Mouse (Mus musculus) lung, postnatal 10 days (tissue): ENCODE data around the gene Pkhd1.
A peak's percentile ranks its signal among the peaks of the same experiment; 100 is the strongest.
"Not testable (repeated sequence)": the region's sequence is repeated elsewhere in the genome, so short reads cannot be mapped to it uniquely, and the experiment has no call there.

Experiments used
- DNase-seq: peaks from one replicate; pipeline ENCODE4 v3.0.0; 2021

Pkhd1 gene

DNA sequence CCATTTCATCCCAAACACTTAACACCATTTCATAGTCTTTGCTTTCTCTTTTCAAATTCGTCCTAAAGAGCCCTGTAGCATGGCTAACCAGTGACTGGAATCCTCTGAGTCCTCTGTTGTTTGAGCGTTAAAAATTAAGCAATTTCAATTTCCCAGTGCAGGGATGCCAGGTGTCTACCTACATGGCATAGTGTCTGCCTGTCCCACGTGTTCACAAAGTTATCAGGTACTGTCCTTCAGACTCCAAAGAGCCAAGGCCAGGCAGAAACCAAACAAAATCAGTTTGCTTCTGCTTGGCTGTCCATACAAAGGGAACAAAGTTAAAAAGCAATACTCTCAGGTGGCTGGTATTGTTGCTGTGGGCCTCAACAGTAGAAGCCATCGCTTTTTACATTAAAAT lies 136.0 kb downstream of the Pkhd1 start:
- no peak for DNase-seq

DNA sequence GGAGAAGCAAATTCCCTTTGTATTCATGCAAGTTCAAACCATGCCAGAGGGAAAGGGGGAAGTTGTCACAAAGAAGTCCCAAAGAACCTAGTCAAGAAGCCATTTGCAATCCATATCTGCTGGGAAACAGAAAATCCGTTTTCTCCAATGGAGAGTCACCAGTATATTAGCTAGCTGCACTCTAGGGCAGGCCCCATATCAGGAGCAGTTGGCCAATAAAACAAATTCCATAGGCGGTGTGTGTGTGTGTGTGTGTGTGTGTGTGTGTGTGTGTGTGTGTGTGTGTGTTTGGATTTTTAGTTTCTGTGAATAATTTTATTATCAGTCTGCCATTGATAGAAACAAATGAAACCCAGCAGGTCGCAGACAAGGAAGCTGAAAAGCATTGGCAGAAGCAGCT lies 139.2 kb downstream of the Pkhd1 start:
- no peak for DNase-seq

DNA sequence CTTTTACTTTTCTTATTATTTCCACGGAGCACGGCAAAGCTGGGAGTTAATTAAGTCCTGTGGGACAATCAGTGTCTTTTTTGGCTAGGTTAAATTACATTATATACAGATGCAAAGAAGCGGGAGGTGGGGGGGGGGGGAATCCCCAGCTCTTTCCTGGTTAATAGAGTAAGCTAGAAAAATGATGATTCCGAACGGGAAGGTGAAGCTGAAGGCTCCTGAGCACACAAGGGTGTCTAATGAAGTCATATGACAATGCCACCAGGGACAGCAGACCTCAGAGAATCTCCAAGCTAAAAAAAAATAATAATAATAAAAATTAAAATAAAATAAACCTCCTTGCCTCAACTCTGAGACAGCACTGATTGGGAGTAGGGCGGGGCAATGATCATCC lies 139.6 kb downstream of the Pkhd1 start:
- no peak for DNase-seq

DNA sequence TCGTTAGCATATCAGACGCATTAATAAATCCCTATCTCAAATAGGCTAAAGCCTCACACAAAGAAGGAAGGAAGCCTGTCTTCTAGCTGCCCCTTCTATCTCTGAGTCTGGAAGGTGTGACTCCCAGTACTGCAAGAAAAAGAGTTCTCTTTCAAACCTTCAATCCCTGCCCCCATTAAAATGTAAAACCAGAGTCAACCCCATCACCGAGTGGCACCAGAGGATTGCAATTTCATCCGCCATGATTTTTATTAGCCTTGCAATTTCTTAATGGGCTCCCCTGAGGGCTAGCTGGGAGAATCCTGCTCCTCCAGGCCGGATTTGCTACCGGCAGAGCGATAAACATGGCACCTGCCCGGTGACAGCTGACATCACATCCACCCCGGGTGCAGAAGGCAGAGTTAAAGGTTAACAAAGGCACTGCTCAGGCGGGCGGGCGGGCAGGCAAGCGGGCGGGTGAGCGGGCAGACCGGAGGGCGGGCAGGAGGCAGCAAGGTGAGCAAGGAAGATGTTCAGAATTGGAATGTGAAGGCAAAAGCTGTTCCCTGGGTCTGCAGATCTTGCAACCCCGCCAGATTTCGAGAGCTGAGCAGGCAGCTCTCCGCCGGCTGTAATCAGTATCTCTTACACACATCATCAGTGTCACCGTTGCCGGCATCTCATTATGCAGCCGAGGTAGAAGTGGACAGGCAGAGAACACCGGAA lies 140.2 kb downstream of the Pkhd1 start:
- no peak for DNase-seq

DNA sequence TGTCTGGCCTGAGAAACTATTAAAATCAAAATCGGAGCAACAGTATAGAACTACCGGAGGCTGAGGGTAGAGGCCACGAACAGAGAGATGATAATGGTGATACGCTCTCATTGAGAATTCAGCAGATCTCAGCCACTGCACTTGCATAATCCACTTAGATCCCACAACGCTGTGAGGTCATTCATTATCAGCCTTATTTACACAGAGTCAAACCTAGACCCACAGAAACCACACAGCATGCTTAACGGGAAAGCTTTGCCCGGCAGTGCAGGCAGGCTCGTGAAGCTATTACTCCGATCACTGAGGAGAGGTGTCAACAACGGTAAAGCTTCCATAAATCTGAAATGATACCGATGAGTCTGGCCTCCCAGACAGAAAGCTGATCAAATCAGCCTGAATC lies 147.1 kb downstream of the Pkhd1 start:
- DNase-seq, result no peak

DNA sequence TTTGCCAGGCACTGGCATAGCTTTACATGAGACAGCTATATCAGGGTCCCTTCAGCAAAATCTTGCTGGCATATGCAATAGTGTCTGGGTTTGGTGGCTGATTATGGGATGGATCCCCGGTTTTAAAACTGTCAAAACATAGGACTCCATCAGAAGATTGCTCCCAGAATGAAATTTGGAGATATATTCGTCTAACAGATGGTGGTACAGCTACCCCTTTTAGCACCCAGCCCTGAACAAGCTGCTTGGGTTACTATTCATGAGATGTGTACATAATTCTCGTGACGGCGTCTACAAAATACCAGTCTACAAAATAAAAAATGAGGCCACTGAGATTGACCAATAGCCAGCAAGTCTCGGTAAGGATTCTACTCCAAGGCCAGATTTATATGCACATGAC lies 147.5 kb downstream of the Pkhd1 start:
- no peak for DNase-seq

DNA sequence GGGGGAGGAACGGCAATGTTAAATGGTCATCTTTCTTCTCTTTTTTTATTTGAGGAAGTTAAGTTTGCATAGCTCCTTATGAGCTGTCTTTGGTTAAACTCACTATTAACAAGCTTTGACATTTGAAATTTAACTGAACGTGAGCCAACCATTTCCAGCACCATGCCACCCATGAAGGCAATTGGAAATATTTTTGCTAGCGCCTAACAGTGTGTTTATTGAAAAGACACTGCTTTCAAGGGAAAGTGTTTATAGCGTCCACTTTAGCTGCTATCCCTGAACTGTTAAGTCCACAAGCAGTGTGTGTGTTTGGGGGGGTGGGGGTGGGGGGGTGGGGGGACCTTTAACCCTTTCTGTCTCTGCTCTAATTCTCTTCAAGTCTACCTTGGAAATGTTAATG lies 151.4 kb downstream of the Pkhd1 start:
- DNase-seq, result no peak

DNA sequence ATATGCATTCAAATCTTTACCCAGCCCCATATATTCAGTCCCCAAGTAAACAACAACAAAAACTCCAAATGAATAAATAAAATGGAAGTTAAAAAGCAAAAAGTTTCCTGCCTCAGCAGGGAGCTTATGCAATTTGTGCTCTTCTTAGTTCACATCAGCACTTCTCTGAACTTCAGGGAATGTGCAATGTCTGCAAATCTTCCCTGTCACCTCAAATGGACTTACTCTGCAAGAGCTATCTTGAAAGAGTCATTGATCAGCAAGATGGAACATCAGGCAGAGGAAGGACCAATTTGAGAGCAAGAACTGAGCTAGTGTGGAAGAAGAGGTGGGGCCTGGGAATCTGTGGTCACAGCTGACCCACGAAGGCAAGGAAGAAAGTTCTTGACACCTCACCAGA lies 163.2 kb downstream of the Pkhd1 start:
- DNase-seq, result no peak

DNA sequence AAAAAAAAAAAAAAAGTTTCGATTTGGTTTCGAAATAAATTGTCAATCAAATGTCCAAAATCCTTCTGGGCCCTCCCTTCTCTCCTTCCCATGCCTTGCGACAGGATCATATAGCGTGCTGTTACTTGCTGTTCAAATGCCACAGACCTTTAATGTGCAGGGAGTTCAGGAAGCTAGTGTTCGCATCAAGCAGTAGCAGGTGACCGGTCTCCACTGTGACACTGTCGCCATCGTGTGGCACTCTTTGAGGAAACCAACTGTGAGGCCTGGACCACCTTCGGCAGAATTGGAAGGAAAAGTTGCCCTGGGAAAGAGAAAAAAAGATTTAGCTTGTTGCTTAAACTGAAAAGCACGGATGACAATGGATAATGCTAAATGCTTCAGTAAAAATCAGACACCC lies 167.8 kb downstream of the Pkhd1 start:
- peak; percentile 3 for DNase-seq

DNA sequence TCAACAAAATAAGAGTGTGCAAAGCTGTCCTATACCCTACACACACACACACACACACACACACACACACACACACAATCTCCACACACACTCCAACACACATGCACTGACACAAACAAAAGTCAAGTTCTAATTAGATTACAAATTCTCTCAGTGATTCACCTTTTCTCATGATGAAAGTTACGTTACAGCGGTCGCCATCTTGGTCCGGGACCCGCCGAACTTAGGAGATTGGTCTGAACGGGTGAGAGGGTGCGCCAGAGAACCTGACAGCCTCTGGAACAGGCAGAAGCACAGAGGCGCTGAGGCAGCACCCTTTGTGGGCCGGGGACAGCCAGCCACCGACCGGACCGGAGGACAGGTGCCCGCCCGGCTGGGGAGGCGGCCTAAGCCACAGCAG lies 185.8 kb downstream of the Pkhd1 start:
- DNase-seq, result not testable (repeated sequence)

DNA sequence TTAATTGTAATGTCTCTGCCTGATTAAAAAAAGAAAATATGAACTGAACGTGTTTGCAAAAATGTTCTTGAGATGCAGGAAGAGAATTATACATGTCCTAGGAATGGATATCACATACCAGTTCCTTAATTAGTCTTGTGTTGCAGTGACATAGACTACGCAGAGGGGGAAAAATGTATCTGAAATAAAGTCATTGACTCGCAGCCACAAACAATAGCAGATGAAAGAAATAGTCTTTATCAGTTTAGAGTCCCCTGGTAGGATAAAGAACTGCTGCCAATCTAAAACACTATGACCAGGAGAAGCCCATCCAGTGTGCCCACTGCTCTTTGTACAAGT lies 188.8 kb downstream of the Pkhd1 start:
- DNase-seq, result no peak

DNA sequence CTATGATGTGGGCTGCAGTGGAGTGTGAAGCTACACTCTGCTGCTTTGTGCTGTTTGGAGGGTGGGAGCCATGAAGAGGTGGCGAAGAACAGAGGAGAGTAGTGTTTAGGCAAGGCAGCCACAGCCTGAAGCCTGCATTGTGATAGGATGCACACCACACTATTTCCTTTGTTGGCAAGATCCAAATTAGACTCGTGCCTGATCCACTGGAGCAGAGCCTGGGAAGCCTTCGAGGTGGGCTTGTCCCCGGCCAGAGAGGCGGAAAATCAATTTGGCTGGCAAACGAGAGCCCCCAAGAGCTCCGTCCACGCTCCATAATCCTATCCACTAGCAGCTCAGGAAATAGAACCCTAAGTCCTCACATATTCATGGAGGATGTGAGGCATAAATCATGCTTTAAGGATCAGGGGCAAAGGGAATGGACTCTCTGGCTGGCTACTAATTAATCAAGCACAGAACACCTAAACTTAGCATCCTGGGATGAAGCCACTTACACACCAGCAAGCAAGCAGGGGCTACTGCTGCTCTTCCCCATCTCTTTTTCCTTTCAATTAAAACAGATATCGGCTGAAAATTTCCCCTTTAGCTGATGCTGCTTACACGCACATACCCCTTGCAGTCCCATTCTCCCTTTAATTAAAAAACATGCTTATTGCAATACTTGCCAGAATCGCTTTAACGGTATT lies 189.4 kb downstream of the Pkhd1 start:
- no peak for DNase-seq

DNA sequence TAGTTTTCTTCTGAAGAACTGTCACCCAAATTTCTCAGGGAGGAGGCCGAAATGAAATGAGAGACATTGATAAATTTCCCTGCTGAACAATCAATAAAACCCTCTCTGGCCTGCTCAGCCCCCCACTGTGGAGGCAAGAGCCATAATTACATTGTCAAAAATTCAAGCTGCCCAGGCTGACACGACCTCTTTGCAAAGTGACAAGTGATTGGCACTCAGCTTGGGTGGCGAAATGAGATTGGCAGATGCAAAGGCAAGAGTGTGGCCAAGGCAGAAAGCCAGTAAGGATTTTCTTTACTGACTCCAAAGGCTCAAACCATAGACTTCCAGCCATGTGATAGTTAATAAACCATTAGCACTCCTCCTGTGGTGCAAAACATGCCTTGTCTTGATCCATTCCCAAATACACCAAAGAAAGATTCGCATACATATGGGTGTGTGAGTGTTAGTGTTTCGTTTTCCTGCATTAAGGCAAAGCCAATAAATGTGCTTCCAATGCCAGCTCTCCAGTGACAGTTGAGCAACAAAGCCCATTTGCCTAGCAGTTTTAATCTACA lies 208.4 kb downstream of the Pkhd1 start:
- DNase-seq, result no peak

DNA sequence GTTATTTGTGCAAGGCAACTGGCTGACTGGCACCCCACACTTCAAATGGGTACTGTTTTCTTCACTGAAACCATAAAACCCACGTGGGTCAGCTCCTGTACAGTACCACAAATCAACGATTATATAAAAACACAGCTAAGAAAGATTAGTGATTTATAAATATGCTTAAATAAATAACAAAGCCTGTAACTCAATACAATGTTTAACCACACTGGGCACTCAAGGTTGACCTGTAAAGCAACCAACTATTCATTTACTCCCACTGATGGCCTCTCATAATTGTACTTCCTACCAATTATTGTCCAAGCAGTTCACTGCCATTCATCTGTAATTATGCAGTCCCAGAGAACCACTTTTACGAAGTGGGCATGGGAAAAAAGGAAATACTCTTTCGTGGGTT lies 219.5 kb downstream of the Pkhd1 start:
- no peak for DNase-seq

DNA sequence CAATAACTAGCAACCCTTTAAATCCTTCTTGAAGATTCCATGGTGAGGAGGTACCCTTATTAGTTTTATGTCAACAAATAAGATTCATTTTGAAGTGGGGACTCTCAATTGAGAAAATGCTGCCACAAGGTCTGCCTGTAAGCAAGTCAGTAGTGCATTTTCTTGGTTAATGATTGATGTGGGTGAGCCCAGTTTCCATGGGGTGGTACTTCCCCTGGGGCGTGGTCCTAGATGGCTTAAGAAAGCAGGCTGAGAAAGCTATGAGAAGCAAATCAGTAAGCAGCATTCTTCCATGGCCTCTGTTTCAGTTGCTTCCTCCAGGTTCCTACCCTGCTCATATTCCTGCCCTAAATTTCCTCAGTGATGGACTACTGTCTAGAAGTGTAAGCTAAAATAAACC lies 253.4 kb downstream of the Pkhd1 start:
- no peak for DNase-seq

DNA sequence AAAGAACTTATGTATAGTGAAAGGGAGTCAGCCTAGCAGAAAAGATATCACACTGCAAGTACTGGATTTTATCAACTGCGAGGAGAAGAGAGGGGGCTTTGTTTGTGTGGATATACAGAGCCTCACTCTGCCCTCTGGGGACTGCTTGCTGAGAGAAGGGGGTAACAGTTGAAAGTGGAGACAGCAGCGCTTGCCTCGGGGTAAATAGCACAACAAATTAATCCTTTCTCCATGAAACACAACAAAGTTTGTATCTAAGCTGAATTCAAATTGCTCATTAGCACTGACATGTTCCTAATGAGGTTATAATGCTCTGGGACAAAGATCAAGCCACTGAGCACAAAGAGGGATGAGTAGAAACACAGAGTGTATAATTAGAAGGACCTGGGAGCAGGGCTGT lies 273.2 kb downstream of the Pkhd1 start:
- DNase-seq, result no peak

DNA sequence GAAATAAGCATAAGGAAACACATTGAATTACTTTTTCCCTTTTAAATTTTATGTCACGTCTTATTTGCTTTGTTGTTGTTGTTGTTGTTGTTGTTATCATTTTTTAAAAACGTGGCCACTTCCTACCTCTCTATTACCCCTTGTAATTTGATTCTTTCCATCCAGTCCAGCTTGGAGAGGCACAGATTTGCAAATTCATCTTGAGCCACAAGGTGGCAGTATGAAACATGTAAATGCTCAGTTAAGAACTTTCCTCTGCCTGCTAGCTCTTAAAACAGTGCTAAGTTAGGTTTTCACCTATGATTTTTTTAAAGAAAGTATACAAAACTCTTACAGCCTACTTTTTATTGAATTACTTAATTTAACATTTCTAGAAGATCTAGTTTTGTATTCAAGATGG lies 306.4 kb downstream of the Pkhd1 start:
- peak; percentile 53 for DNase-seq

DNA sequence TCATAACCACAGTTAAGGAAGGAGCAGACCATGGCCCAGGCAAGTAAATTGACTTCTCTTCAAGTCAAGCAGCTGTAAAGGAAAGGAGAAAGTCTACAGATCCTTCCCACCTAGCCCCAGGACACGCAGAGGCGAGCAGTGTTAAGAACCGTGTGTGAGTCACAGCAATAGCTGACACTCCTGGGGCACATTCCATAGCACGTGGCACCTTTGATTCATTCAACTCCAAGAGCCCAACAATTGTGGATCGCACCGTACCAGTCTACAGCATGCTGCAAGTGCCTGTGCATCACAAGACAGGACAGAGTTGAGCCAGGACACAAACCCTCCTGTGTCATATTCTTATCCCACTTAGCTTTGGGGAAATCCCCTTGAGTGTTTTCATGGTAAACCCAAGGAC lies 306.9 kb downstream of the Pkhd1 start:
- DNase-seq, result no peak

DNA sequence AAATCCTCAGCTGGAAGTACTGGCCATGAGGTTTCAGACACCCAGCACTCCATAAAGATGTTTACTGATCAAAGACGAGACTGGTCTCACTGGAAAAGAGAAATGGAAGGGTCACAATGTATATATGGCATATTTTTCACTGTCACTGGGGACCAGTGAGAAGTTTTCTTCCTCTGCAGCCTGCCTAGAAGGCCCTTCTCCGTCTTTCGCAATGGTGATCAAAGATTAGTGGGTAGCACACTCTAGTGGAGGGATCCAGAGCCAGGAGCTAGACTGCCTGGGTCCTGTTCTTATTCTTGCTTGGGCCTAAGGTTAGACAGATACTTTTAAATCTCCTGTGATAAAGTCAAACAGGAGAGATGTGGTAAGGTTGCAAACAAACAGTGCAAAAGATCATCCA lies 311.7 kb downstream of the Pkhd1 start:
- no peak for DNase-seq

DNA sequence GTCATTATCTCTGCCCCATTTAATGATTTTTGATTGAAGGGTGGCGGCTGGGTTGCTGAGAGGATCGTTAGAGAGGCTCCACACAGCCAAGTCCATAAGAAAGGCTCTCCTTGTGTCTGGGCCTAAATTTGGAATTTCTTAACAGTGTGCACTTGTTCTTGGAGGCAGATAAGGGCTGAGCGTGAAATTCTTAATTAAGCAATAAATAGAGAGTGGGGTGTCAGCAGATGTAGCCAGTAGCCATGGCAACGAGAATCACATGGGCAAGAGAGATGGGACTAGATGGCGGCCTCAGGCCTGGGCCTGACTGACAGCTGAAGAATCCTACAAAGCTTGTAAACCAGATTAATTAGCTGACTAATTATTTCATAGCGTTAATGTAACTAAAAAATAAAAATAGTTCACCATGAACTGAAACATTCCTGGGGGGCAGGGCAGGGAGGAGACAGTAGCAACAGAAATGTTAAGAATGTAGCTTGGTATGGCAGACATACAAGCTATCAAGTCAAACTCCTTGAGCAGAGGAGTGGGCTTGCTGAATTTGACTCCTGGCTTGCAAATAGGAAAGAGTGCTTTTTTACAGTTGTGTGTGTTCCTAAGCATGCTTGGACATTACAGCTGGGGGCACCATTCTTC lies 314.8 kb downstream of the Pkhd1 start:
- no peak for DNase-seq

DNA sequence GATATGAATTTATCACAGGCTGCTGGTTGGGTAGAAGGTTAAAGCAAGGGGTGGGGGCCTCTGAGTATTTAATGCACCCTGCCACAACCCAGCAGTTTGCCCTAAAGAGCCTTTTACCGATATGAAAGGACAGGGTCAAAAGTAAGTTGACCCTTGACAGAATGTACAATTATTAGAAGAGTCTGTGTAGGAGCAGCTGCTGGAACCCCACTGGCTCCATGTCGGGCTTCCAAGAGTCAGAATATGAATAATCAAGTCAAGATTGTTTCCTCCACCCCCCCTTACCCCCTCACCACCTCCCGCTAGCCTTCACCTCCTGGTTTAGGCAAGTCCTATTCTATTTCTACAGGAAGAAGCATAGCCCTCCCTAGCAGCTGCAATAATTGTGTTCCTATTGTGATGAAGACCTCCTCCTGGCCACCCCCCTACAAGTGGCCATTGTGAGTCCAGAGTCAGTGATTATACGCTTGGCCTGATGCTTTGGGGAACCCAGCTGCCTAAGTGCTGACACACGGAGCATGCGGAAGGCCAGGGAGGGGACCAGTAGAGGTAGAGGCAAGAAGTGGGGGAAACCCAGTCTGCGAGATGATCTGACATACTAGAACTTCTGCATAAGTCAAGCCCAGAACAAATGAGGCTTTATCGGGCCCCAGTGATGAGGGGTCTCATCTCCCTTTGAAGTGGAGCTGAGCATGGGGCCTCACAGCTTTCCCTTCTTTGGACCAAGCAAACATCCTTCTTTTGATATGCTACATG lies 315.5 kb downstream of the Pkhd1 start:
- no peak for DNase-seq

DNA sequence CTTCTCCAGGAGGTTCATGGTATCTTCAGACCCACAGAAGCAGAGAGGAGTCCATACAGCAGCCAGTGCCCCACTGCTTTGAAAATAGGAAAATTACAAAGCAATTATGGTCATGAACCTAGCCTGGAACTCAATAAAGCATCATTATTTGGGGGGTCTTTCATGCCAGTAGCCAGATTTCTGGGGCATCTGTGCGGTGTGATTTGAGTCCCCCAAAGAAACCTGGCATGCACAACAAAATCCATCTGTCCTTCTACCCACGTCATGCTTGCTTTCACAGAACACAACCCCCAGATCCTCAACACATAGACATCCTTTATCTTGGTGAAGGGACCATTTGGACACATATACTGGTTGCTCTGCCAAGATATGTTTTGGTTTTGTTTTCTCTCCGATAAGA lies 316.2 kb downstream of the Pkhd1 start:
- DNase-seq, result no peak

DNA sequence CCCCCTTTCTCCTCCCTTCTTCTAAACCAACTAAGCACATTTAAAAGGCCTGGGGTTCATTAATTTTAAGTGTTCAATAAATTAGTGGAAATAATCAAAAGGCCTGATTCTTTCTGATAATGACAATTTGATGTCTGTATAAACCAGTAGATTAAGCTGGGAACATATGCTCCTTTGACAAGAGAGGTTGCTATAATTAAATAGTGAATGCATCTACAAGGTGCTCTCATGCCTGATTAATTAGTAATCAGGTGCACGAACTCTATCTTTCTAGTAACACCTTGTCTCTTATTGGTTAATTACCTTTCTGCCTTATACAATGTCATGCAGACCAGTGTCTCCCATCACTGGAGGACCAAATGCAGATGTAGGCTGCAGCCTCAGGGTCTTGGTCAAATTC lies 329.2 kb downstream of the Pkhd1 start:
- no peak for DNase-seq

DNA sequence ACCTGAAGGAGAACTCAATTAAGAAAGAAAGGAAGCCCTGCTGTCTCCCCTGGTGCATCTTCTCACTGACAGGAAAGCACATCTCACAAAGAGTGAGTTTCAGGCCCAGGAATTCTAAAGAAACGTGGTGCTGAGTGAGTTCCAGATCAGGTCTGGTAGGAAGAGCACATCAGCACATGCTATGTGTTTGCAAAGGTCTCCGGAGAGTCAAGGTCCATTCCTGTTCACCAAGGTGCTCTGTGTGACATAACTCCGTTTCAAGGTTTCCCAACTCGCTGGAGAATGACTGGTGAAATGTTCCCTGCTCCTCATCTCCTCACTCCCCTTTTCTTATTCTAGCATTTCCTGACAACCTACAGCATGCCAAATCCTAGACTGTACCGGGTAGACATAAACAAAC lies 357.5 kb downstream of the Pkhd1 start:
- DNase-seq, result no peak
